Mouse (Mus musculus): ENCODE results near the gene Sppl2b.

The Sppl2b gene

DNA sequence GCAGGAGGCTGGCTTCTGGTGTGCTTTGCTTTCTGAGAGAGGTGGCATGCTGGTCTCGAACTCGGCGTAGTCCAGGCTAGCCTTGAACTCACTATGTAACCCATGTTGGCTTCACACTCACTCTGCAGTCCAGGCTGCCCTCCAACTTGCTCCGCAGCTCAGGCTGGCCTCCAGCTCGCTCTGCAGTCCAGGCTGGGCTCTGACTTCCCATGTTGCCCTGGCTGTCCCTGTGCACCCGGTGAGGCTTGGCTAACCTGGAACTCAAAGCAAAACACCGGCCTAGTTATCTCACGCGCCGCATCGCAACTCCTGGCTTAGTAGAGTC, 636 bp downstream of the Sppl2b start:
- DNase-seq = peak; percentile 62

- no peak for DNase-seq
Observed at GRCm38 (mm10) chr10:80856267-80856666, 1.2 kb downstream of the Sppl2b start.

DNA sequence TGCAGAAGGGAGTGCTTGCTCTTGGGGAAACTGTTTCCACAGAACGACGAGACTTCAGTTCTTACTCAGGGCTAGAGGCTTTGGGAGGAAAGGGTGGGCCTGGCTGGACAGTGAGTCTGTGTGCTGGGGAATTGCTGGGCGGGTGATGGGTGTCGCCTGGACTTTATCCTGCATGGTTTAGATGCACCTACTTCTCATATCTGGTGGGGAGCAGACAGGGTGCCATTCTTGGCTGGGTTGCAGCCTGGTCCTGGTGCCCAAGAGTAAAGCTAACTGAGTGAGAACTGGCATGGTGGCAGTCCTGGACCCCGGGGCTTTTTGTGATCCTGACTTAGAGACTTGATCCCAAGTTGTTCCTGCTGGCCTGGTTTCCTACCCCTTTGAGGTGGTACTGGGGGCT, 1.8 kb downstream of the Sppl2b start:
- DNase-seq = no peak

DNA sequence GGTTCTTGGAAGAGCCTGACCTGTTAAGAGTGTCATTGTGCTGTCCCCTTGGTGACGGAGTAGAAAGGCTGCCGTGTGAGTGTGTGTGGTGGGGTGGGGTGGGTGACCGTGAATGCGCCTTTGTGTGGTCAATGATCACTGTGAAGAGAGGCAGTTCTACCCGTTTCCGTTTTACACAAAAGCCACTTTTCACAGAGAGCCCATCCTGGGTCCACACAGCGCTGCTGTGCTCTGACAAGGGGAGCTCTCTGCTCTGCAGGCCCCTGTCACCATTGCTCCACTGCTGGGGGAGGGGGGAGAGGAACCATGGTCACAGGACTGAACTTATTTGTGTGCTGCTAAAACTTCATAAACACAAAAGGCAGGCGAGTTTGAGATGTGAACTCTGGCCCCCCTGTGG, 2.3 kb downstream of the Sppl2b start:
- DNase-seq = no peak

DNA sequence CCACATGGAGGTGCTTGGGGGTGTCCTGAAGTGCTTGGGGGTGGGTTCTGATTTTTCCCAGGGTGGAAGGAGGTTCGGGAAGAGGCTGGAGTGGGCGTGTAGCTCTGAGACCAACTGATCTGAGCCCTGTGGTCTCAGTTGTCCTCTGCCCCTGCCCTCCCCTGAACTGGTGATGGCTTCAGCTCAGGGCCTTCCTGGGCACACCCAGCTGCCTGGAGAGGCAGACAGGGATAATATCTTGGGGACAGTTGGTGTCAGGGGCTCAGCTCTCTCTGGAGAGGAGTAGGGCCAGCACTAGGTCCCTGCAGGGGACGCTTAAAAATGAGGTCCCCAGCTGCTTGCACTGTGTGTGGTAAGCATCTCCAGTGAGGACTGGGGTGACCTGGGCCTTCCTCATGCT, 2.8 kb downstream of the Sppl2b start:
- DNase-seq = no peak

DNA sequence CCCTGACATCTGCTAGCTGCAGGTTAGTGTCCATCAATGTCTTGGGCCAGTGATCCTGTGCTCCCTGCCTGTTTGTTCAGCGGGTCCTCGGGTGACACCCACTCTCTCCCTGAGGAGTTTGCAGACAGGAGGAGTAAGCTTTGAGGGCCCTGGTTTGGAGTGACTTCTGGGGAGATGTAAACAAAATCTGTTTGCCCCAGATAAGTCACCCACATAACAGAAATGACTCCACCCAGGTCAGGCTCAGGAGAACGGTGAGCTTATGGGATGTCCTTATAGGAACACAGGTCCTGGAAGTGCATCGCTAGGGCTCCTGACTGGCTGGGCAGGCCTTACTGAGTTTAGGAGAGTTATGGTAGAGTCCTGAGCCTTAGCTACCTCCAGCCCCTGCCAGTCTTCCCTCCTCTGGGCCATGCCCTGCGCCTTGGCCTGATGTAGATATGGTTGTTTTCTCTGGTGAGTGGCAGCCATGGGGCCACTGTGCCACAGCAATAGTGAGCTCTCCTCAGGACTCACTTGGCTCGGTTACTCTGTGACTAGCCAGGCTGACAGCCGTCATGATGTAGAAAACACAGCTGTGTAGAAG, 3.4 kb downstream of the Sppl2b start:
- DNase-seq = no peak

DNA sequence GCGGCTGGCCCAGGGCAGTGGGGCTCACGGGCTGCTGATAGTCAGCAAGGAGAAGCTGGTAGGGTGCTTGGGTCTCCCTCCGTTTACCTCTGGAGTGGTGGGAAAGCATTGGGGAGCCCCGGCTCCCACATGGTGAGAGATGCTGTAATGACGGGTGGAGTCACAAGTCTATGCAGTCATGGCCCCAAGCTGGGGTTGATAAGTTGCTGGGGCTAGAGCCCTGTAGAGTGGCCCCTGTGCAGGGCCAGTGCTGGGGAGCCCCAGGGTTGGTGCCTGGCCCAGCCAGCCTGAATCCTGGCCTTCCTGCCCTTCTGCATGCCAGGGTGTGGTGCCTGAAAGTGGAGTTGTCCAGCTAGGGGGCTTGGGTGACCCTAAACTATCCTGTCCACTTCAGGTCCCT, 7.2 kb downstream of the Sppl2b start:
- DNase-seq = no peak

DNA sequence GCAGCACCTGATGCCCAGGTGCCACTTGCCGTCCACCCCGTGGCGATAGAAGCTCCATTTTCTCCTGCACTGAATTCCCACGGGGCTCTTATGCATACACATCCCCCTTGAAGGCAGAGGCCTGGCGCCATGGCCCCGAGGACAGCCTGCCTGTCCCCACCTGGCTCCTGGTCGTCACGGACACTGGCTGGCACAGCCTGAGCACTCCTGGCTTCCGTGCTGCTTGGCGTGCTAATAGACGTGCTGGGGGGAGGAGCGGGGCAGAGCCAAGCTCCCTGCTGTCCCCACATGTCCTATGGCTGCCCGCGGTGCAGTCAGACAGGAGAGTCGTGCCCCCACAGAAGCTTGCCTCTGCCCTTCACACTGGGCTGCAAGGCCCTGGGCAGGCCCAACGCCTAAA, 9.4 kb downstream of the Sppl2b start:
- peak; percentile 79 for DNase-seq

GRCm38 (mm10) chr10:80870993-80871392, 15.9 kb downstream of the Sppl2b start:
- DNase-seq = no peak

- DNase-seq = no peak
Observed at GRCm38 (mm10) chr10:80871581-80871980, 16.5 kb downstream of the Sppl2b start, which contains the start of gene Tmprss9. TSS of gene Tmprss9 (plus strand) at chr10:80871848.

- no peak for DNase-seq
Observed at GRCm38 (mm10) chr10:80874035-80874434, 19.0 kb downstream of the Sppl2b start.

DNA sequence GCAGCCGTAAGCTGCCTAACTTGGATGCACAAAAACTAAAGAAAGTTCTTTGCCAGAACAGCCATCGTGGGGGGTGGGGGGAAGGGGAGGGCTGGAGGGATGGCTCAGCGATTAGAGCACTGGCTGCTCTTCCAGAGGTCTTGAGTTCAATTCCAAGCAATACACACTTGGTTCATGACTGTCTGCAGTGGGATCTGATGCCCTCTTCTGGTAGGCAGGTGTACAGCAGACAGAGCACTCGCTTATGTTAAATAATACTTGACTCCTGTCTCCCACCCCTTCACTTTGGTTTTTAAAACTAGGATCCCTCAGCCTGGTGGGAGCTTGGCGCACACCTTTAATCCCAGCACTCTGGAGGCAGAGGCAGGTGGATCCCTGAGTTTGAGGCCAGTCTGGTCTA, 21.0 kb downstream of the Sppl2b start:
- DNase-seq = no peak

- no peak for DNase-seq
Observed at GRCm38 (mm10) chr10:80876594-80876993, 21.5 kb downstream of the Sppl2b start.

- no peak for DNase-seq
Observed at GRCm38 (mm10) chr10:80880131-80880641, 25.1 kb downstream of the Sppl2b start.

GRCm38 (mm10) chr10:80880901-80881300, 25.8 kb downstream of the Sppl2b start:
- no peak for DNase-seq

DNA sequence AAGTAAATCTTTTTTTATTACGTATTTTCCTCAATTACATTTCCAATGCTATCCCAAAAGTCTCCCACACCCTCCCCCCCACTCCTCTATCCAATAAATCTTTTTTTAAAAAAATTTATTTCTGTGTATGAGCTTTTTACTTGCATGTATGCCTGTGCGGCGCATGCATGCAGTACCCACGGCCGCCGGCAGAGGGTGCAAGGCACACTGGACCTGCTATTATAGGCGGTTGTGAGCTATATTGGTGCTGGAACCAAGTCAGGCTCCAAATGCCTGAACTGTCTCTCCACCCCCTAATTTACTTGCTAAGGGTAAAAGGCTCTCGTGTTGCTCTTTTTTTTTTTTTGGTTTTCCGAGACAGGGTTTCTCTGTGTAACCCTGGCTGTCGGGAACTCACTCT, 26.2 kb downstream of the Sppl2b start:
- no peak for DNase-seq

DNA sequence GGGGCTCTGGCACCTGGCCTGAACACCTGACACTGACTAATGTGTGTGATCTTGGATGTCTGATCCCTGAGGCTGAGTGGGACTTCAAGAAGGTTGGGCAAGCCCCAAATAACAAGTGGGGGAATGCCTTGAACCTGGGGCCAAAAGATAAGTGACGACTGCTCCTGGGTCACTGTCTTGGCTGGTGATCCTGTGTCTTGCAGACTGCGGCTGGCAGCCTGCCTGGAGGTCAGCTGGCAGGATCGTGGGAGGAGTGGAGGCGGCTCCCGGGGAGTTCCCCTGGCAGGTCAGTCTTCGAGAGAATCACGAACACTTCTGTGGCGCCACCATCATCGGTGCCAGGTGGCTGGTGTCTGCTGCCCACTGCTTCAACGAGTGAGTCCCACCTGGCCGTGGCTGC, 32.1 kb downstream of the Sppl2b start:
- DNase-seq = peak; percentile 73

- no peak for DNase-seq
Observed at GRCm38 (mm10) chr10:80895100-80895499, 40.0 kb downstream of the Sppl2b start.

- DNase-seq = no peak
Observed at GRCm38 (mm10) chr10:80895697-80896096, 40.6 kb downstream of the Sppl2b start.

DNA sequence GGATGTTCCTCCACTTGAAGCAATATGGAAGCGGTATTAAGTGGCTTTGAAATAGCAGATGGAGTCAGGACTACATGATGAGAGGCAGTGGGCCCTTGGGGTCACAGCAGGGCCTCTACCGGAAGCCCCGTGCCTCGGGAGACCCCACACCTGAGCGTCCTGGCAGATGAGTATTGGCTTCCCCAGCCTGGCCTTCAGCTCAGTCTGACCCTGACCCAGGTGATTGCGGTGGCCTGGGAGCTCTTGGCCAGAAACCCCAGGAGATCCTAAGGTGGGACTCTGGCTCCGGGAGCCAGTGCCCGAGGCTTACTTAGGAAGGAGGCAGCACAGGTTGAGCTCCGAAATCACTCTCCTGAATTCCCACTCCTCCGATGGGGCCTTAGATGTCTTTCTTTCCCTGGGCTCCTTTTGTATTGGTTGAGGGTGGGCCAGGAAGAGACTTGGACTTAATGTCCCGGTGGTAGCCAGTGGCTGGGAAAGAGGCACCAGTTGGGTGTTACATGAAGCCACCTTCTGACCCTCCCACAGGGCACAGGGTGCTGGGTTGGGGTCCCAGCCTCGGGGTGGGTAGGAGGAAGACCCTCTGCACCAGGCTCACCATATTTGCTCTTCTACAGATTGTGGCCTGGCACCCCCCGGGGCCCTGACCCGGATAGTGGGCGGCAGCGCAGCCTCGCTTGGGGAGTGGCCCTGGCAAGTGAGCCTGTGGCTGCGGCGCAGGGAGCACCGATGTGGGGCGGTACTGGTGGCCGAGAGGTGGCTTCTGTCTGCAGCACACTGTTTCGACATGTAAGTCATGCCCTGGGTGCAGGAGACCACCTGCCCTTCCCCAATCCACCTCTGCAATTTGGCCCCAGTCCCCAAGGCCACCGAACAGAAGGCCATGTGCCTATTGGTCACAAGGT, 41.8 kb downstream of the Sppl2b start:
- no peak for DNase-seq

- DNase-seq = no peak
Observed at GRCm38 (mm10) chr10:80897861-80898510, 42.9 kb downstream of the Sppl2b start.

GRCm38 (mm10) chr10:80899074-80899473, 44.0 kb downstream of the Sppl2b start:
- no peak for DNase-seq

GRCm38 (mm10) chr10:80899591-80900317, 44.7 kb downstream of the Sppl2b start:
- no peak for DNase-seq

Data from cerebellum, adult 11 months (tissue).